Mouse (Mus musculus) embryonic fibroblast, embryonic 13.5 days (primary cell): ENCODE results near the gene Cir1.

ENCODE experiments used
- CTCF ChIP-seq: IDR thresholded peaks from 2 replicates; pipeline ENCODE4 v1.5.1; 2011; ENCODE audit warnings: mild to moderate bottlenecking, control low read depth, low read length, moderate library complexity, borderline replicate concordance; ENCODE audit not compliant: insufficient read depth
- POLR2A ChIP-seq: IDR thresholded peaks from 2 replicates; pipeline ENCODE4 v1.6.1; 2011; ENCODE audit warnings: low read depth, mild to moderate bottlenecking, control low read depth, low read length, moderate library complexity

- TF ChIP-seq CTCF (no peak), POLR2A (no peak)
These were observed 39.5 kb upstream of the Cir1 start for GRCm38 (mm10) chr2:73351927-73352374.
